21 mouse cellular contexts compared by ENCODE assay signal in the genomic region with DNA sequence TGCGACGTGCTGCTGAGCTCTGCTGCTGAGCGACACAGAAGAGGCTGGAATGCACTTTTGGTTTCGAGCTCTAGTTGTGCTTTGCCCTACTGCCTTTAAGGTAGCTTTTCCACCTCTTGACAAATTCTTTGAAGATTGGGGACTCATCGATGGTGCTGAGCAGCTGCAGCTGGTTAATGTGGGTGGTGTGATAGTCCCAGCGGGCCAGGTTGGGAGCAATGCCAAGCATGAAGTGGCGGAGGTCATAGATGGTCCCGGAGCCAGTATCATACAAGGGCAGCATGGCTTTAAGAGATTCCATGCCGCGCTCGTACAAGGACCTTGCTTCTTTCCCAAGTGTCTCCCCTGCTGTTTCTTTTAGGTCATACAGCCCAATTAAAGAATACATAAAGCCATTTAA. TPM values are rescaled to one million over a fixed set of nuclear protein-coding genes. Genes with fewer than 3 reads are reported as not detected.
A peak's percentile ranks its signal among the peaks of the same experiment; 100 is the strongest.
DNase-seq lines count a peak whose midpoint lies in the region; ATAC-seq and TF ChIP-seq lines count a peak whose summit lies in the region.
"Had no signal": no experiment of that assay in that cellular context is flagged by ENCODE, and none has a peak within 500 bp of the region (broad histone marks: within the 10 kb centered on the region; RNA-seq: fewer than 3 reads in every experiment).

No protein-coding gene starts in this region.

- H3ac ChIP-seq in myocyte (ENCODE audit: control insufficient read depth, insufficient read length): no peak overlapping the region

- no peaks in the 10 kb centered on the region for H3K9me3 ChIP-seq in midbrain, embryonic 11.5 days (ENCODE audit: control insufficient read depth, low read length)
- no peaks in the 10 kb centered on the region for H3K9me3 ChIP-seq in midbrain, embryonic 10.5 days (replicated peaks)
- H3K9me3 ChIP-seq in heart, embryonic 16.5 days (replicated peaks; ENCODE audit: control insufficient read depth, low read length): no peaks in the 10 kb centered on the region
- H3K9me3 ChIP-seq: embryonic facial prominence, embryonic 15.5 days; midbrain, embryonic 15.5 days; neural tube, embryonic 15.5 days had no signal

- no peaks in the 10 kb centered on the region for H3K4me1 ChIP-seq in midbrain, embryonic 11.5 days (ENCODE audit: control insufficient read depth, insufficient read depth, low read length)
- H3K4me1 ChIP-seq in midbrain, embryonic 10.5 days: no peaks in the 10 kb centered on the region
- H3K4me1 ChIP-seq in heart, embryonic 16.5 days (ENCODE audit: control insufficient read depth, insufficient read depth, low read length): peaks cover 12% of the 10 kb centered on the region
- H3K4me1 ChIP-seq: embryonic facial prominence, embryonic 15.5 days; midbrain, embryonic 15.5 days; neural tube, embryonic 15.5 days had no signal

- TF ChIP-seq POLR2A in myocyte (IDR thresholded peaks at IDR 0.05; ENCODE audit: insufficient read length, low read depth): peak; percentile 14

- WGBS in midbrain, embryonic 11.5 days: 93% methylated on average over 11 of the region's 11 CpGs
- whole genome bisulfite sequencing in midbrain, embryonic 10.5 days: 96% methylated on average over 11 of the region's 11 CpGs
- 59% methylated on average over 11 of the region's 11 CpGs for WGBS in heart, embryonic 16.5 days

- no peak for ATAC-seq in midbrain, embryonic 11.5 days (ENCODE audit: low FRiP score)
- ATAC-seq in heart, embryonic 16.5 days (replicated peaks; ENCODE audit: extremely low read depth, insufficient read depth, low FRiP score): 0 out of 2 replicates have a peak, but pooled peaks have one; percentile 49
- ATAC-seq: forebrain, embryonic 16.5 days; midbrain, embryonic 15.5 days had no signal

- H3K27ac ChIP-seq in gastrocnemius, adult 2 months: no peak overlapping the region
- no peak overlapping the region for H3K27ac ChIP-seq in midbrain, embryonic 11.5 days (ENCODE audit: low read depth, low read length)
- H3K27ac ChIP-seq in midbrain, embryonic 10.5 days (replicated peaks): no peak overlapping the region
- H3K27ac ChIP-seq in heart, embryonic 16.5 days (ENCODE audit: low read length): no peak overlapping the region
- H3K27ac ChIP-seq: embryonic facial prominence, embryonic 15.5 days; layer of hippocampus, adult 2 months; midbrain, embryonic 15.5 days; neural tube, embryonic 15.5 days had no signal

- no peaks in the 10 kb centered on the region for H3K36me3 ChIP-seq in midbrain, embryonic 11.5 days (ENCODE audit: control insufficient read depth, insufficient read depth, low read length)
- H3K36me3 ChIP-seq in midbrain, embryonic 10.5 days: 0 out of 2 replicates have a peak, but pooled peaks cover 4% of the 10 kb centered on the region
- no peaks in the 10 kb centered on the region for H3K36me3 ChIP-seq in heart, embryonic 16.5 days (ENCODE audit: control insufficient read depth, insufficient read depth)
- peaks cover 21% of the 10 kb centered on the region for H3K36me3 ChIP-seq in myocyte (ENCODE audit: control insufficient read depth, insufficient read depth)
- H3K36me3 ChIP-seq: midbrain, embryonic 15.5 days had no signal

- H3K27me3 ChIP-seq in midbrain, embryonic 11.5 days (ENCODE audit: control insufficient read depth, insufficient read depth, low read length): no peaks in the 10 kb centered on the region
- no peaks in the 10 kb centered on the region for H3K27me3 ChIP-seq in midbrain, embryonic 10.5 days (ENCODE audit: low read depth, poor library complexity, severe bottlenecking)
- no peaks in the 10 kb centered on the region for H3K27me3 ChIP-seq in heart, embryonic 16.5 days (ENCODE audit: control insufficient read depth, insufficient read depth, low read length)
- no peaks in the 10 kb centered on the region for H3K27me3 ChIP-seq in myocyte (ENCODE audit: control insufficient read depth, insufficient read depth, insufficient read length)
- H3K27me3 ChIP-seq: embryonic facial prominence, embryonic 15.5 days; midbrain, embryonic 15.5 days; neural tube, embryonic 15.5 days had no signal

- peak overlapping the region; percentile 23 for H3K4me3 ChIP-seq in gastrocnemius, adult 2 months
- H3K4me3 ChIP-seq in midbrain, embryonic 11.5 days (ENCODE audit: low read depth, low read length): no peak overlapping the region
- no peak overlapping the region for H3K4me3 ChIP-seq in midbrain, embryonic 10.5 days
- H3K4me3 ChIP-seq in heart, embryonic 16.5 days (ENCODE audit: low read length): no peak overlapping the region
- H3K4me3 ChIP-seq in myocyte: no peak overlapping the region
- H3K4me3 ChIP-seq: embryonic facial prominence, embryonic 15.5 days; layer of hippocampus, adult 2 months; midbrain, embryonic 15.5 days; neural tube, embryonic 15.5 days had no signal

- H3K4me2 ChIP-seq in midbrain, embryonic 11.5 days: no peak overlapping the region
- H3K4me2 ChIP-seq in heart, embryonic 16.5 days (ENCODE audit: low read depth, low read length): peak overlapping the region; percentile 45
- no peak overlapping the region for H3K4me2 ChIP-seq in myocyte (ENCODE audit: low read depth)
- H3K4me2 ChIP-seq: embryonic facial prominence, embryonic 15.5 days; liver, embryonic 11.5 days; midbrain, embryonic 15.5 days; neural tube, embryonic 15.5 days had no signal

- DNase-seq in gastrocnemius, adult 2 months: no peak
- no peak for DNase-seq in gastrocnemius, adult 8-10 months (ENCODE audit: low spot score in 2 of 2)
- DNase-seq in midbrain, embryonic 11.5 days (ENCODE audit: low spot score, missing footprints): peak; percentile 75
- DNase-seq in midbrain, embryonic 10.5 days (ENCODE audit: low spot score): no peak
- DNase-seq in MN1 (ENCODE audit: low spot score): no peak
- DNase-seq in B cell, adult 2 months: no peak
- DNase-seq: adrenal gland, postnatal 36 days; cerebellum, adult 11-12 months; cerebellum, postnatal 36 days; kidney, adult 18-20 months; kidney, postnatal 14 days; left cerebral cortex, postnatal 4 days; thymus, postnatal 4 days had no signal

- no peak for TF ChIP-seq CTCF in gastrocnemius, adult 2 months (IDR thresholded peaks at IDR 0.05)

- no peak overlapping the region for H3K9ac ChIP-seq in midbrain, embryonic 11.5 days (ENCODE audit: low read length)
- H3K9ac ChIP-seq in heart, embryonic 16.5 days (ENCODE audit: low read length): no peak overlapping the region
- H3K9ac ChIP-seq: embryonic facial prominence, embryonic 15.5 days; midbrain, embryonic 15.5 days; neural tube, embryonic 15.5 days had no signal

- H3K79me2 ChIP-seq in myocyte (ENCODE audit: control insufficient read depth, insufficient read depth): peaks cover 9% of the 10 kb centered on the region

- intact Hi-C loops in gastrocnemius, adult 2 months (cut with DNase I): no loop called here

TF ChIP-seq in myocyte, 11 proteins besides CTCF, POLR2A, EP300 and RAD21:
- TF ChIP-seq MYOD1 (IDR thresholded peaks at IDR 0.05; ENCODE audit: control insufficient read depth in 1 of 3, insufficient read length in 2 of 3, low read depth in 2 of 3): peak in 2 of 3 experiments; percentile 34 to 48
- no peak for TF ChIP-seq POLR2AphosphoS2 (IDR thresholded peaks at IDR 0.05; ENCODE audit: insufficient read length, low read depth)

RNA-seq across cellular contexts. Expression of a gene that starts 33.3 kb away (rescaled TPM):
- not detected for total RNA-seq in gastrocnemius, adult 2 months (2021)
- not detected for total RNA-seq in gastrocnemius, adult 8-10 months (2022)
- 0.26 and 0.37 TPM in 2 replicates for polyA plus RNA-seq in midbrain, embryonic 11.5 days (2014; fragmentation: Nextera tagmentation; extraction: Ambion mirVana)
- polyA plus RNA-seq in midbrain, embryonic 10.5 days (2016; fragmentation: Nextera tagmentation; extraction: Ambion mirVana): 0.90 and 1.0 TPM in 2 replicates
- 1.1 and 1.3 TPM in 2 replicates for polyA plus RNA-seq in heart, embryonic 16.5 days (2015; fragmentation: Nextera tagmentation; extraction: Ambion mirVana)
- polyA plus RNA-seq in myocyte (2012; fragmentation: generic; extraction: Trizol): 0.02 TPM
